Mouse (Mus musculus) forebrain, embryonic 13.5 days (tissue): ENCODE data around the gene Foxo3. TPM values are rescaled to one million over a fixed set of nuclear protein-coding genes. Genes with fewer than 3 reads are reported as not detected.

Experiments
- ATAC-seq: fragments of 200-750 bp; cut with Nextera tagmentation; 2 replicates; pipeline ENCODE4 v1.8.0; 2017
- H3K27ac ChIP-seq: fragments of 300-500 bp; sonication (generic); 2 replicates; pipeline ENCODE4 v1.5.1; 2015; ENCODE audit warnings: inconsistent platforms, mild to moderate bottlenecking, moderate library complexity
- H3K27me3 ChIP-seq: fragments of 300-500 bp; sonication (generic); 2 replicates; pipeline ENCODE4 v1.6.1; 2015; ENCODE audit warnings: mild to moderate bottlenecking, inconsistent platforms
- H3K36me3 ChIP-seq: fragments of 300-500 bp; sonication (generic); 2 replicates; pipeline ENCODE4 v1.6.1; 2015; ENCODE audit warnings: mild to moderate bottlenecking, inconsistent platforms; ENCODE audit not compliant: poor library complexity, severe bottlenecking
- H3K4me1 ChIP-seq: fragments of 300-500 bp; sonication (generic); 2 replicates; pipeline ENCODE4 v1.6.1; 2015; ENCODE audit warnings: inconsistent platforms
- H3K4me2 ChIP-seq: fragments of 300-500 bp; sonication (generic); 2 replicates; pipeline ENCODE4 v1.6.1; 2015; ENCODE audit warnings: inconsistent platforms, mild to moderate bottlenecking, moderate library complexity
- H3K4me3 ChIP-seq: fragments of 300-500 bp; sonication (generic); 2 replicates; pipeline ENCODE4 v1.5.1; 2015; ENCODE audit warnings: mild to moderate bottlenecking, inconsistent platforms
- H3K9ac ChIP-seq: fragments of 300-500 bp; sonication (generic); 2 replicates; pipeline ENCODE4 v1.6.1; 2015; ENCODE audit warnings: mild to moderate bottlenecking, inconsistent platforms
- H3K9me3 ChIP-seq: fragments of 300-500 bp; sonication (generic); replicated peaks from 2 replicates; pipeline ENCODE4 v1.6.1; 2016; ENCODE audit warnings: inconsistent platforms
- WGBS: fragments of 180-500 bp; shearing (Covaris S2); methylation state at CpG from one replicate; pipeline ENCODE4 v1.1.7; 2015; 5-methylcytosine and 5-hydroxymethylcytosine counted together
- polyA plus RNA-seq: library from polyadenylated mRNA; unstranded; fragments of >200 nt; fragmentation: Nextera tagmentation; extraction: Ambion mirVana; gene quantifications from 2 replicates; pipeline ENCODE4 v1.2.1, GENCODE M21; 2015

Foxo3 gene
- polyA plus RNA-seq, 1 experiment from 2014 or later, result 3.8 TPM

DNA sequence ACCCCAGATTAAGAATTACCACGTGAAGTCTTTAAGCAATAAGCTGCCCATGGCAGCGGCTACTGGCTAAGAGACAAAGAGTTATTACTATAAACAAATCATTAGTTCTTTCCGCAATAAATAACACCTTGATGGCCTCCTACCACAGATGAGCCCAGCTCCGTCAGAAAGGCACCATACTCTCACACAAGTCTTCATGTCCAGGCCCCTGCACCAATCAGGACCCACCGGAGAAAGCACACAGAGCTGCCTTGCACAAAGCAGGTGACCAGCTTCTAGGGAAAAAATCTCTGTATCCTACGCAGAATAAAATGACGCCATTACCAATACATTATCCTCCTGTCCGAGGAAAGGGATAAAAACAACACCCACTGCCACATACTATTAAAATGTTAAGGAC lies 44.7 kb downstream of the Foxo3 start:
- WGBS, result 73% methylated on average over 8 of the region's 8 CpGs
- no peak for ATAC-seq

DNA sequence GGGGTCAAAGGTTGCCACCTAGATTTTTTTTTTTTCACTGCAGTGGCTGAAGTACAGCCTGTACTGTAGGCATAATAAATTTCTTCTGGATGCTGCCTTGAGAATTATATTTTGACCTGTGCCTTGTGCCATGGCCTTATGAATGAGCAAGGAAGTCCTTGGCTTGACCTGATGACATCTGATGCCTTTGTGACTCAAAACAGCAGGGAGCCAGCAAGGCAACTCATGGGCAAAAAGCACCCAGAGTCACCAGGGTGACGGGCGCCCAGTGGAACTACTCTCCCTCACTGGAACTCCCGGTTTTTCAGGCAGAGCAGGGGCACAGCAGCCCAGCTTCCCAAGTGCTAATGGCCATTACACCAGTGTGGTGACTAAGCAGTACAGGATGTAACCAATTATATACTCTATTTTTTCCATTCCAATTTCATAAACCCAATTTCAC lies 45.4 kb downstream of the Foxo3 start:
- Histone ChIP-seq H3K27me3 (no peaks in the 10 kb centered on the region), H3K36me3 (no peaks in the 10 kb centered on the region), H3K4me2 (no peak overlapping the region), H3K9ac (no peak overlapping the region), H3K4me1 (peaks cover 22% of the 10 kb centered on the region), H3K4me3 (no peak overlapping the region), H3K9me3 (no peaks in the 10 kb centered on the region), H3K27ac (no peak overlapping the region)
- ATAC-seq, result no peak
- WGBS, result 85% methylated on average over 3 of the region's 3 CpGs

More for the DNA sequence above, 44.7 kb downstream of the Foxo3 start:
- Histone ChIP-seq H3K4me1 (peaks cover 22% of the 10 kb centered on the region), H3K27me3 (no peaks in the 10 kb centered on the region), H3K4me3 (no peak overlapping the region), H3K9me3 (no peaks in the 10 kb centered on the region), H3K36me3 (no peaks in the 10 kb centered on the region), H3K27ac (no peak overlapping the region), H3K4me2 (no peak overlapping the region), H3K9ac (no peak overlapping the region)

DNA sequence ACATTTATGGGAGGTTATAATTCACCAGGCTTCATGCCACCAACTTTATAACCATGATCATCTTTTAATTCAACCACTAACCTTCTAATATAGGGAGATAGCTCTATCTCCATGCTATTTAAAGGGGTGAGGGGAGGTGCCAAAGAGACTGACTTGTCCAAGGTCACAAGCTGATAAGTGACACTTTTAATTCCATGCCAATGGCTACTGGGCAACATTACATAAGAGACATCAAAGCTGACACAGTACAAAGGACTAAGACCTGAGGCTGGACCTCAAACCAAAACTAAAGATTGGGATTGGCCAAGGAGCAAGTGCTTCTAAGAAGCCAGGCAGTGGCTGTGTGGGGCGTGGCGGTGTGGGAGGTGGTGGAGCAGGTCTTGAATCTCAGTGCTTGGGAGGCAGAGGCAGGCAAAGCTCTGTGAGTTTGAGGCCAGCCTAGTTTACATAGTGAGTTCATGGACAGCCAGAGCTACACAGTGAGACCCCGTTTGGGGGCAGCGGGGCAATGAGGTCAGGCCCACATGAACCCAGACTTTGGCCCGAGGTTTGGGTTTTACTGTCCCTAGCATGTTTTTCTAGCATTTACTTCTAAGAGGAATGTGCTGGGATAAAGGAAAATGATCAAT lies 46.0 kb downstream of the Foxo3 start:
- Histone ChIP-seq H3K27ac (no peak overlapping the region), H3K4me1 (peaks cover 22% of the 10 kb centered on the region), H3K36me3 (no peaks in the 10 kb centered on the region), H3K9me3 (no peaks in the 10 kb centered on the region), H3K4me2 (no peak overlapping the region), H3K4me3 (no peak overlapping the region), H3K27me3 (no peaks in the 10 kb centered on the region), H3K9ac (no peak overlapping the region)
- WGBS, result 94% methylated on average over 5 of the region's 5 CpGs
- ATAC-seq, result no peak

DNA sequence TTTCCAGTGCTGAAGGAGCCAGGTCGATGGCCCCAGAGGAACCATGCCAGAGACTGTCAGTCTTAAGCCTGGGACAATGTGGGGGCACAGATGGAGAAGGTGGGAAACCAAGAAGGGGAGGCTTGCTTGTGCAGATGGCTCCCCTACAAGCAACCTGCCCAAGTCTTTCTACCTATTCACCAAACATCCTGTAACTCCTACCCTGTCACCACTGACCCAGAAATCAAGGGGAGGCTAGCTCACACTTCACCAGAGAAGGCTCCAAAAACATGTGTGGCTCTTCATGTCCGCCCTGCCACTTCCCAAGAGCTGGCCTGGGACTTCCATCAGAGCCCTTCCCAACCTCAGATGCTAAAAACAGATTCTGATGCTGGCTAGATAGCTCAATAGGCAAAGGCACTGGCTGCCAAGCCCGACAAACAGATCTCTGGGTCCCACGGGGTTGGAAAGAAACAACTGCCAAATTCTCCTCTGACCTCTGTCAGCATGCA lies 48.8 kb downstream of the Foxo3 start:
- Histone ChIP-seq H3K4me2 (no peak overlapping the region), H3K9me3 (no peaks in the 10 kb centered on the region), H3K9ac (no peak overlapping the region), H3K4me3 (no peak overlapping the region), H3K36me3 (no peaks in the 10 kb centered on the region), H3K27ac (no peak overlapping the region), H3K4me1 (peaks cover 18% of the 10 kb centered on the region), H3K27me3 (no peaks in the 10 kb centered on the region)
- 74% methylated on average over 4 of the region's 4 CpGs for WGBS
- peak; percentile 38; the same call in 1 of the 2 replicates for ATAC-seq

DNA sequence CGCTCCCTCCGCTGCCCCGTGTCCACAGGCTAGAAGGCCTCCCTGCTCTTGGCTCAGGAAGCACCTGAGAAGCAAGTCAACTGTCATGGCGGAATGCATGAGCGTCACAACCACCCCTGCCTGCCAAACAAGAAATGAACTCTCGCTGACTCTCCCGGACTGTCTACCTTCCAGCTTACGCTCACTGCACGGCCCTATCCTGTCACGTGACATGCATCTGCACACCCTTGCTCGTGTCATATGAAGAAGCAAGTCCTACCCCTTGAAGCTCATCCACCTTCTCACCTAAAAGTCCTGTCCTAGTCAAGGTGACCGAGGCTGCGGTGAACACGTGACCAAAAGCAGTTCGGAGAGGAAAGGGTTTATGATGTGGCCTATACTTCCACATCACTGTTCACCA lies 50.4 kb downstream of the Foxo3 start:
- no peaks in the 10 kb centered on the region for H3K27me3 ChIP-seq
- 96% methylated on average over 15 of the region's 15 CpGs for WGBS
- no peaks in the 10 kb centered on the region for H3K36me3 ChIP-seq
- H3K9ac ChIP-seq, result no peak overlapping the region
- H3K4me3 ChIP-seq, result no peak overlapping the region
- no peak overlapping the region for H3K4me2 ChIP-seq
- H3K27ac ChIP-seq, result no peak overlapping the region
- peaks cover 24% of the 10 kb centered on the region for H3K4me1 ChIP-seq
- no peak for ATAC-seq
- no peaks in the 10 kb centered on the region for H3K9me3 ChIP-seq

- no peak for ATAC-seq
- Histone ChIP-seq H3K4me3 (no peak overlapping the region), H3K4me2 (no peak overlapping the region), H3K27me3 (no peaks in the 10 kb centered on the region), H3K4me1 (peaks cover 32% of the 10 kb centered on the region), H3K36me3 (no peaks in the 10 kb centered on the region), H3K27ac (no peak overlapping the region), H3K9me3 (no peaks in the 10 kb centered on the region), H3K9ac (no peak overlapping the region)
- WGBS, result 93% methylated on average over 18 of the region's 18 CpGs
These were observed 51.2 kb downstream of the Foxo3 start for GRCm38 (mm10) chr10:42225184-42225935.

GRCm38 (mm10) chr10:42221996-42222395 lies 54.6 kb downstream of the Foxo3 start:
- H3K9ac ChIP-seq, result no peak overlapping the region
- no peak overlapping the region for H3K4me2 ChIP-seq
- 71% methylated on average over 11 of the region's 11 CpGs for WGBS
- H3K4me3 ChIP-seq, result no peak overlapping the region
- H3K9me3 ChIP-seq, result no peaks in the 10 kb centered on the region
- H3K27ac ChIP-seq, result no peak overlapping the region
- H3K36me3 ChIP-seq, result no peaks in the 10 kb centered on the region
- H3K4me1 ChIP-seq, result peaks cover 19% of the 10 kb centered on the region
- no peak for ATAC-seq
- no peaks in the 10 kb centered on the region for H3K27me3 ChIP-seq

DNA sequence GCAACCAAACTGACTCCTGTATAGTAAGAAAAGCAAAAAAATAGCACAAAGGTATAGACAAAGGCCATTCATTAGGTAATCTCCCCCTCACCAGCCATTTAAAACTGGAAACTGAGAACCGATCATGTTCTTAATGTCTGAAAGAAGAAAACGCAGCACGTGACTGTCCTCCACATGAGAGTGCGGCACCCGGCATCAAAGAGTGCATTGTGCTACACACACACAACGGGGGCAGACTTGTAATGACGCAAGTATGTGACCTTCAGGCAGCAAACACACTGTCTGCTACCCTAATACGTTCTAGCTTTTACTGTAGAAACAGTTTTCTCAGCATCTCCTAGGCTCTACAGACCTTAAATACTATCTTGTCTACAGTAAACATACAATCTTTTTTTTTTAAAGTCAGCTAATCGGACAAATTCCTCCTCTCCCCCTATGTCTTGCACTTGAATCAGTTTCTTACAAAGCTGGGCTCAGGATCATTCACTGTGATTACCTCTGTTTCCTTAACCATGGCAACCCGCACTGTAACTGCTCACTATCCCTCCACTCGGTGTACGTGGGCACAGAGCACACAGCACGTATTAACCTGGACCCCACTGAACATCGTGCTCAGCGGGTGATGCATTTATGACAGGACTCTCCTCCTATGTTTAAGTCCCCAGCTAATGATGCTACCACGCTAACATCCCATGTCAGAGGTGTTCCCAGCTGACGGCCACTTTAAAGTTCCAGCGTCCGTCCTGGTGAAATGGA lies 55.2 kb downstream of the Foxo3 start:
- peaks cover 19% of the 10 kb centered on the region for H3K4me1 ChIP-seq
- H3K9me3 ChIP-seq, result no peaks in the 10 kb centered on the region
- H3K27me3 ChIP-seq, result no peaks in the 10 kb centered on the region
- H3K36me3 ChIP-seq, result no peaks in the 10 kb centered on the region
- H3K27ac ChIP-seq, result no peak overlapping the region
- 52% methylated on average over 19 of the region's 19 CpGs for WGBS
- no peak overlapping the region for H3K9ac ChIP-seq
- H3K4me3 ChIP-seq, result no peak overlapping the region
- peak; percentile 75 for ATAC-seq
- H3K4me2 ChIP-seq, result peak overlapping the region; percentile 9; the same call in 1 of the 2 replicates

DNA sequence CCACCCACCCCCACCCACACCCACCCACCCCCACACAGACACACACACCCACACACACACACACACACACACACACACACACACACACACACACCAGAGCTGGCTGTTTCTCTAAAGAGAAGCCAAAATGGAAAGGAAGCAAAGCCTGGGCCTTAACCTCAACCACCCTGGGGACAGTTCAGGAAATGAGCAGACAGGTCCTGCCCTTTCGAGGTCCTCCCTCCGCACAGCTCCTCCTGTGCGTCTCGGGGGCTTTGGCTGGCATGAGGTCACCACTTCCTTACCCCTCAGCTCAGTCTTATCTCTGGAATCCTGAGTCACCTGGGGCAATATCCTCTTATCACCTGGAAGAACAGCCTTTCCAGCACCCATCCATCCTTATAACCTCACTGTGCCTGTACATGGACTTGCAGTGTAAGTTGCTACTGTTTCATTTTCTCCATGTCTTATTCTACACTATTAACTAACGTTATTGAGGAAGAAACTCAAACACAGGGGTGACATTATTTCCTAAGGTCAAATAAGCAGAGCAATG lies 56.1 kb downstream of the Foxo3 start:
- Histone ChIP-seq H3K4me1 (peaks cover 19% of the 10 kb centered on the region), H3K27me3 (no peaks in the 10 kb centered on the region), H3K36me3 (no peaks in the 10 kb centered on the region), H3K4me3 (no peak overlapping the region), H3K4me2 (no peak overlapping the region), H3K9ac (no peak overlapping the region), H3K9me3 (no peaks in the 10 kb centered on the region), H3K27ac (no peak overlapping the region)
- no peak for ATAC-seq
- WGBS, result 74% methylated on average over 5 of the region's 5 CpGs

DNA sequence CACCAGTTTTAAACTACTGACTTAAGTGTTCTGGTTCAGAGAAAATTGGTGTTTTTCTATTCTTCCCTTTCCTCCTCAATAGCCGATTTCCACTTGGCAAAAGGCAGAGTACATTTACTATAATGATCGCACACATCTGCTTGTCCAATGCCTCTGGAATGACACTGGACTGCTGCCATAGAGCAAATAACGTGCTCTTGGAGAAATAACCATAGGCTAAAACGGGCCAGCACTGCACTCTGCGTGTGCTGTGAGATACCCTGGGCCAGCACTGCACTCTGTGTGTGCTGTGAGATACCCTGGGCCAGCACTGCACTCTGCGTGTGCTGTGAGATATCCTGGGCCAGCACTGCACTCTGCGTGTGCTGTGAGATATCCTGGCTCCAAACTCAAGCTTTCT lies 65.1 kb downstream of the Foxo3 start:
- H3K4me3 ChIP-seq, result no peak overlapping the region
- 84% methylated on average over 7 of the region's 7 CpGs for WGBS
- no peak for ATAC-seq

GRCm38 (mm10) chr10:42210641-42211040 lies 65.9 kb downstream of the Foxo3 start:
- Histone ChIP-seq H3K9ac (no peak overlapping the region), H3K27me3 (no peaks in the 10 kb centered on the region), H3K4me1 (peaks cover 16% of the 10 kb centered on the region), H3K9me3 (no peaks in the 10 kb centered on the region), H3K4me2 (no peak overlapping the region), H3K27ac (no peak overlapping the region), H3K36me3 (no peaks in the 10 kb centered on the region), H3K4me3 (no peak overlapping the region)
- no peak for ATAC-seq
- 80% methylated on average over 2 of the region's 2 CpGs for WGBS

More for the DNA sequence above, 65.1 kb downstream of the Foxo3 start:
- peaks cover 16% of the 10 kb centered on the region for H3K4me1 ChIP-seq
- H3K4me2 ChIP-seq, result no peak overlapping the region
- H3K9ac ChIP-seq, result no peak overlapping the region
- H3K9me3 ChIP-seq, result no peaks in the 10 kb centered on the region
- H3K36me3 ChIP-seq, result no peaks in the 10 kb centered on the region
- no peaks in the 10 kb centered on the region for H3K27me3 ChIP-seq
- H3K27ac ChIP-seq, result no peak overlapping the region

DNA sequence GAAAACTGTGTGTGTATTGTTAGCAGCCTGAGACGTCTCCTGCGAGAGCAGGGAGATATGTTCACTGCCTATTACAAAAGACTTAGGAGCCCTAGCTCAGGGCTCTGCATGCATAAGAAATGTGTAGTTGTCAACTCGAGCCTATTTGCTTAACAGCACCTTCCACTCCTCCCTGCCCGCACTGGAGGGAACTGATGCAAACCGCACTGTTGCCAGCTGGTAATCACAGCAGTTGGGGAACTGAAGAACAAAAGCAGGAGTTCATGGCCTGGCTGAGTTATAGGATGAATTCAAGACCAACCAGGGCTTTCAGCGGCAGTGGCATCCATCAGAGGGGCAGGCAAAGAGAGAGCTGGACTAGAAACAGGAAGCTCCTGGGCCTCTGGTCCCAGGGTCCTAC lies 66.7 kb downstream of the Foxo3 start:
- WGBS, result 62% methylated on average over 6 of the region's 6 CpGs
- Histone ChIP-seq H3K9ac (no peak overlapping the region), H3K36me3 (no peaks in the 10 kb centered on the region), H3K4me1 (peaks cover 16% of the 10 kb centered on the region), H3K4me3 (no peak overlapping the region), H3K4me2 (no peak overlapping the region), H3K9me3 (no peaks in the 10 kb centered on the region), H3K27me3 (no peaks in the 10 kb centered on the region), H3K27ac (no peak overlapping the region)
- no peak for ATAC-seq
